Mouse (Mus musculus): ENCODE data around the gene Dr1. TPM values are rescaled to one million over a fixed set of nuclear protein-coding genes. Genes with fewer than 3 reads are reported as not detected.

The Dr1 gene
- total RNA-seq, 2 experiments from 2014 or later: 26.8 to 28.6 TPM

Other genes starting within 250 kb of the Dr1 start
- gene Mtf2, start 203.2 kb upstream of the Dr1 start, total RNA-seq (2021): 10 to 100 TPM; 32.2 to 39.2 TPM
- 10 to 100 TPM; 17.3 to 20.3 TPM for gene Tmed5, start 136.3 kb upstream of the Dr1 start, total RNA-seq (2021)
- gene Ccdc18, start 136.0 kb upstream of the Dr1 start, total RNA-seq (2021): 1 to 10 TPM; 2.2 to 2.6 TPM
- gene Pigg, start 43.7 kb downstream of the Dr1 start, total RNA-seq (2021): 1 to 10 TPM; 4.7 to 5.6 TPM
- gene Gm42517, start 99.0 kb downstream of the Dr1 start, total RNA-seq (2021): under 1 TPM; 0.15 to 0.18 TPM
- not detected for gene Pde6b, start 119.5 kb downstream of the Dr1 start, total RNA-seq (2021)
- gene Atp5k, start 165.6 kb downstream of the Dr1 start, total RNA-seq (2021): 100 to 1,000 TPM; 548 to 659 TPM
- gene Mfsd7a, start 180.0 kb downstream of the Dr1 start, total RNA-seq (2021): 1 to 10 TPM; 4.3 to 4.5 TPM
- gene Pcgf3, start 192.3 kb downstream of the Dr1 start, total RNA-seq (2021): 10 to 100 TPM; 87.5 to 91.3 TPM

Data from gastrocnemius, postnatal 4 days (tissue).